Mouse (Mus musculus) yolk sac, embryonic 10.5 days (tissue): ENCODE results near the gene Nfe2l1.
"Not testable (repeated sequence)": the region's sequence is repeated elsewhere in the genome, so short reads cannot be mapped to it uniquely, and the experiment has no call there.

ENCODE experiments used
- DNase-seq: peaks from one replicate; pipeline ENCODE4 v3.0.0-alpha.2; 2017; ENCODE audit warnings: low spot score

The Nfe2l1 gene

GRCm38 (mm10) chr11:96829813-96830538 is at the start of gene Nfe2l1:
TSS of gene Nfe2l1 (minus strand) at chr11:96829968.
- DNase-seq: peak; percentile 99

- no peak for DNase-seq
These were observed 49.6 kb upstream of the Nfe2l1 start for GRCm38 (mm10) chr11:96879359-96879758.

GRCm38 (mm10) chr11:96878715-96879114 is 48.9 kb upstream of the Nfe2l1 start:
- no peak for DNase-seq

GRCm38 (mm10) chr11:96877071-96877470 is 47.3 kb upstream of the Nfe2l1 start:
- DNase-seq: no peak

GRCm38 (mm10) chr11:96876300-96877040 is 46.7 kb upstream of the Nfe2l1 start:
- DNase-seq: no peak

DNA sequence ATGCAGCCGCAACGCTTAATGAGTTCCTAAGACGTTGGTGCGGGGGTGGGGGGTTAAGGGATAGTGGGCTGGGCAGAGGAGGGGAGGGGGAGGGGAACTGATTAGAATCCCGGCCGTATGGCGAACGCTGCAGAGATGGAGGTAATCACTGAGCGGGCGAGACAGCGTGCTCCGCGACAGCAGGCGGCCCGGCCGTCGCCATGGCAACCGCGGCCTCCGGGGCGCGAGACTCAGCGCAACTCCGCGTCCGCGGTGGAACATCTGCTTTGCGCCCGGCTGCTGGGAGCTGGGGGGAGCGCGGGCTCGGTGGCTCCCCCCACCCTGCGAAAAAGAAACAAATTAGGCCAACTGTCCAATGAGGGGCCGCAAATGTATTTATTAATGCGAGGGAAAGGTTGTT is 46.0 kb upstream of the Nfe2l1 start:
- DNase-seq: peak; percentile 77

DNA sequence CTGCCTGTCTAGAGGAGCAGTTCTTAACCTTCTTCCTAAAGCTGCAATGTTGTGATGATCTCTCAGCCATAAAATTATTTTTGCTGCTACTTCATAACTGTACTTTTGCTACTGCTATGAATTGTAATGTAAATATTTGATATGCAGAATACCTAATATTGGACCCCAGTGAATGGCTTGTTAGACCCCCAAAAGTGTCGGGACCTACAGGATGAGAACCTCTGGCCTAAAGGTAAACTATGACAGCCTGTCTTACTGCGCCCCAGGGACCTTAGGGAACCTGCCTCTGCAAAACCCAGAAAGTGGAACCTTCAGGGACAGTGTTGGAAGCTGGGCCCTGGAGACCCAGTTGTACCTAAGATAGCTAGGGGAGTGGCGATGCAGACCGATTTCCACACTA is 45.5 kb upstream of the Nfe2l1 start:
- DNase-seq: no peak

- DNase-seq: peak; percentile 17
These were observed 43.9 kb upstream of the Nfe2l1 start for GRCm38 (mm10) chr11:96873601-96874140.

- peak; percentile 56 for DNase-seq
These were observed 42.9 kb upstream of the Nfe2l1 start for GRCm38 (mm10) chr11:96872441-96873379.

DNA sequence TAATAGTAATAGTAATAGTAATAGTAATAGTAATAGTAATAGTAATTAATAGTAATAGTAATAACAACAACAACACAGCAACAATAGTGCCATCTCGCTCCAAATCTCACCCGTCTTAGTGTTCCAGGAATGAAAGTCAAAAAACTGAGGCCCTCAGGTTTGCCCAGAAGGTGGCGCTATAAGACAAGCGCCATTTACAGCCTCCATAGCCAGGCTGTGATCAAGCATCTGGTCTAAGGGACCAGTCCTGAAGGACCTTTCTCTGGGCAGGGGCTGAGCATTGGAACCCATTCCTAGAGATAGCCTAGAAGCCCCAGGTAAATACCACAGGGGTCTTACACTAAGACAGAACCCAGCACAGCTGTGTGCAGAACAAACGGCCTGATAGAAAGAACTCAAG is 37.4 kb upstream of the Nfe2l1 start:
- peak; percentile 25 for DNase-seq

DNA sequence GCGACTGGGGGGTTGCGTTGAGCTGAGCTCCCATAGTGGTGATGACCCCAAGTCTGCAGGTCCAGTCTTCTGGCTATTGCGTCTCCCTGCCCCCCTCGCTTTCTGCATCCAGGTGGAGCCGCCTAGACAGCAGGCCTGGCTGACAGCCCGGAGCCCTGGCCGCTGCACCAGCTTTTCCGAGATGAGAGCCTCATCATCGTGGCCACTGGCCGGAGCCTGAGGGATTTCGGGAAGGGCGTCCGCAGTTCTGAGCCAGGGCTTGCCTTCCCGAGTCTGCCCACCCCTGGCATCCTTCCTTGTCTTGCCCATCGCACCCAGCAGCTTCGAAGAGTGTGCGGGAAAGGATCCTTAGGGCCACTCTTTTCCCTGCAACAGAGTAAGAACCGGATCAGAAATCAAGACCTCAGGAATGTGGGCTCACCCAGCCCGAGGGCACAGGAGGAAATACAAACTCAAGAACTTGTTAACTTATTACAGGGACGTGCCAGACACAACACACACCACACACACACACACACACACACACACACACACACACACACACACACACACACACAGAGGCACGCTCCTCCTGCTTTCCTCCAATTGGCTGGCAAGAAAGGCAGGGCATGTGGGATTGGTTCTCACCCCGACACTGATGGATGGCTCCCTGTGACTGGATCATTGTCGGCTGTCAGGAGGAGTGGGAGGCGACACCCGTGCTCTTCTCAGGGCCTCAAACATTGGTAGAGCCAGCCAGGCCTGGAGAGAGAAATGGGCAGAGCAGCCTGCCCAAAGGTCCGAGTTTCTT is 33.6 kb upstream of the Nfe2l1 start:
- DNase-seq: peak; percentile 43

GRCm38 (mm10) chr11:96862534-96862933 is 32.8 kb upstream of the Nfe2l1 start:
- no peak for DNase-seq

DNA sequence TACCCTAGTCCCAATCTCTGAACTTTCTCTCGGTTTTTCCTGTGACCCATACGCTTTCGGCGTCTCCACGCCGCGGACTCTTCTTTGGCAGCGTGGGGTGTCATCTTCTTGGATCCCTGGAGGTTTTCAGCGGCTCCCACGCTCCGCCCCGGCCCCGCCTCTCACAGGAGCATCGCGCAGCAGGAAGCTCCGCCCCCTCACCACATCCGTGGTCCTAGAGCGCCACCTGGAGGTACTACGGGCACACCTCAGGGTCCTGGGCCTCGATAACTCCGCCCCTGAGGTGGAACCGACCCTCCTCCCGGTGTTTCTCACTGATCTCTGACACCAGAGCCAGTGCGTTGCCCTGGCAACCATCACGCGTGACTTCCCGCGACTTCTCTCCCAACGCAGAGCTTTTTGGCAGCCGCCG is 32.1 kb upstream of the Nfe2l1 start:
- DNase-seq: peak; percentile 90

- DNase-seq: no peak
These were observed 31.7 kb upstream of the Nfe2l1 start for GRCm38 (mm10) chr11:96861446-96861845.

- DNase-seq: peak; percentile 65
These were observed 30.8 kb upstream of the Nfe2l1 start for GRCm38 (mm10) chr11:96860564-96860963.

DNA sequence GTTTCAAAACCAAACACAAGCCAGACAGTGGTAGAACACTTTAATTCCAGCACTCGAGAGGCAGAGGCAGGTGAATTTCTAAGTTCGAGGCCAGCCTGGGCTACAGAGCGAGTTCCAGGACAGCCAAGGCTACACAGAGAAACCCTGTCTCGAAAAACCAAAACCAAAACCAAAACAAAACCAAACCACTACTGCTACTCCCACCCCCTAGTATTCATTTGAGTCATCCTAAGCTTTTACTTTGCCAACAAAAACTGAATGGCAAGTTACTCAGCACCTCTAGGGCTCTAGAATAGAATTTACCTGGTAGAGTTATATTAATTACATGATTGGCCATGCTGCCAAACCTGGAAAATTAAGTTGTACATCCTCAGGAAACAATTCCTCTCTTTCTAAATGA is 29.9 kb upstream of the Nfe2l1 start:
- no peak for DNase-seq

GRCm38 (mm10) chr11:96857446-96857845 is 27.7 kb upstream of the Nfe2l1 start:
- no peak for DNase-seq

- DNase-seq: peak; percentile 84
These were observed 20.1 kb upstream of the Nfe2l1 start, which contains the start of gene Copz2 for GRCm38 (mm10) chr11:96849681-96850467. TSS of gene Copz2 (plus strand) at chr11:96849870.

DNA sequence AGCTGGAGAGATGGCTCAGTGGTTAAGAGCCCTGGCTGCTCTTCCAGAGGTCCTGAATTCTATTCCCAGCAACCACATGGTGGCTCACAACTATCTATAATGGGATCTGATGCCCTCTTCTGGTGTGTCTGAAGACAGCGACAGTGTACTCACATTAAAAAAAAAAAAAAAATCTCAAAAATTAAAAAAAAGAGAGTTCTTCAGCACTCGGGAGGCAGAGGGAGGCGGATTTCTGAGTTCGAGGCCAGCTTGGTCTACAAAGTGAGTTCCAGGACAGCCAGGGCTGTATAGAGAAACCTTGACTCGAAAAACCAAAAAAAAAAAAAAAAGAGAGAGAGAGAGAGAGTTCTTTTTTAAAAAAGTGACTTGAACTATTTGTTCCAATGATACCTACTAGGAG is 19.4 kb upstream of the Nfe2l1 start:
- DNase-seq: not testable (repeated sequence)

DNA sequence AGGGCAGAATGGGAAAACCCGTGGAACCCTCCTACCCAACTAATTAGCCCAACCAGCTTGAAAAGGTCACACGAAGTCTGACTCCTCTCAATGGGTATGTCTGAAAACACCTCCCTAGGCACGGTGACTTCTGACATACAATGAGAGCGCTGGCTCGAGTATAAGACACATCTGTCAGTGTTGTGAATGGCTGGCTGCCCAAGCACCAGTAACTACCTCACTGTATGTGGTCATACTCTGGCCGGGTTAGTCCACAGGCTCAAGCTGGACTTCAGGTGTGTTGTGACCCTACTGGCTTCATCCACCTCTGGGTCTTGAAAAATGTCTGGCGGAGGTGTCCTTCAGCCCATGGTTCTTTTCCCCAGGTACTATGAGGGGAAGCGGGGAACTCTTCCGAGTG is 18.9 kb upstream of the Nfe2l1 start:
- DNase-seq: no peak
